Mouse (Mus musculus): ENCODE results near the gene Eif2ak4.

DNA sequence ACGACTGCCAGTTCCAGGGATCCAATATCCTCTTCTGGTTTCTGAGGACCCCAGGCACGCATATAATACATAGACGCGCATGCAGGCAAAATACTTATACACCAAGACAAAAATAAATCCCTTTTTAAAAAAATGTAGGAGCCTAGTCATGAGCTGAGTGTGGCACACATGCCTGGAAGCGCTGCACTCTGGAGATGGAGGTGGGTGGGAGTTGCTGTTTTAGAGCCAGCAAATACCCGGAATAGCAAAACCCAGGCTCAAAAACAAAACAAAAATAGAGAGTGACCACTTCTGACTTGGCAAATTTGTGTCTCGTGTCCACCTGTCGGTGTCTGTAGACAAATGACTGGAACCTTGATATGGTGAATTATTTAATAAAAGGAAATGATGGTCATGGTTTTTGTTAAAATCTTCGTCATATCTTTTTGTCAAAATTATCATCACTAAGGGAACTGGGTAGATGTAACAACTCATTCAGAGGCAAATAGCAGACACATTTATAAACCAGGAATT lies 96.0 kb downstream of the Eif2ak4 start:
- TF ChIP-seq GATA1 (IDR thresholded peaks at IDR 0.05; ENCODE audit: borderline replicate concordance, low read length) (no peak), FLI1 (IDR thresholded peaks at IDR 0.05; ENCODE audit: low read length) (no peak)
